Mouse (Mus musculus) heart, adult 18-20 months (tissue): ENCODE results near the gene Tmem198b. TPM values are rescaled to one million over a fixed set of nuclear protein-coding genes. Genes with fewer than 3 reads are reported as not detected.

ENCODE experiments used
- DNase-seq, 2 experiments: peaks; one replicate each; pipeline ENCODE4 v3.0.0; 2021 to 2022; ENCODE audit warnings: mixed read lengths in 1 of 2
- total RNA-seq, 2 experiments: library from RNA; stranded (reverse); gene quantifications; 2 replicates each; pipeline ENCODE4 v1.2.3; 2021

Gene Tmem198b
- total RNA-seq, 2 experiments from 2014 or later, result 4.6 to 5.6 TPM

- no peak for DNase-seq
Measured at GRCm38 (mm10) chr10:128801981-128802495, 2.1 kb downstream of the Tmem198b start.

- no peak for DNase-seq
Measured at GRCm38 (mm10) chr10:128798676-128799075, 5.5 kb downstream of the Tmem198b start.

- DNase-seq, result no peak
Measured at GRCm38 (mm10) chr10:128795581-128795980, 8.6 kb downstream of the Tmem198b start.

GRCm38 (mm10) chr10:128794391-128794790, 9.8 kb downstream of the Tmem198b start:
- no peak for DNase-seq

GRCm38 (mm10) chr10:128793258-128793657, 10.9 kb downstream of the Tmem198b start:
- no peak for DNase-seq

GRCm38 (mm10) chr10:128792041-128792440, 12.1 kb downstream of the Tmem198b start:
- DNase-seq, result no peak

GRCm38 (mm10) chr10:128790398-128791124, 13.6 kb downstream of the Tmem198b start, which contains the start of gene Mmp19:
Gene Mmp19 (plus strand): TSS chr10:128790910.
- peak; percentile 38 to 59 for DNase-seq

- DNase-seq, result no peak
Measured at GRCm38 (mm10) chr10:128780200-128780599, 24.0 kb downstream of the Tmem198b start.

- peak; percentile 92 to 95 for DNase-seq
Measured at GRCm38 (mm10) chr10:128779011-128779795, 25.0 kb downstream of the Tmem198b start.

GRCm38 (mm10) chr10:128778441-128778840, 25.7 kb downstream of the Tmem198b start:
- no peak for DNase-seq

- no peak for DNase-seq
Measured at GRCm38 (mm10) chr10:128773685-128774084, 30.5 kb downstream of the Tmem198b start.

- no peak for DNase-seq
Measured at GRCm38 (mm10) chr10:128772895-128773294, 31.3 kb downstream of the Tmem198b start.

Other genes starting within 250 kb of the Tmem198b start
- gene Pa2g4, start 238.4 kb downstream of the Tmem198b start, total RNA-seq, result 10 to 100 TPM; 43.1 to 46.0 TPM
- 1 to 10 TPM; 6.4 to 8.6 TPM for gene Erbb3, start 214.7 kb downstream of the Tmem198b start, total RNA-seq
- gene Rps26, start 177.6 kb downstream of the Tmem198b start, total RNA-seq, result 100 to 1,000 TPM; 257 to 282 TPM
- 1 to 10 TPM; 1.7 to 1.8 TPM for gene Ikzf4, start 158.4 kb downstream of the Tmem198b start, total RNA-seq
- 10 to 100 TPM; 22.3 to 28.2 TPM for gene Suox, start 130.3 kb downstream of the Tmem198b start, total RNA-seq
- 10 to 100 TPM; 76.5 to 84.4 TPM for gene Rab5b, start 108.1 kb downstream of the Tmem198b start, total RNA-seq
- gene Pmel, start 100.2 kb downstream of the Tmem198b start, total RNA-seq, result 1 to 10 TPM in 1 of 2 experiments, under 1 TPM in 1; 0.65 to 1.1 TPM
- 1 to 10 TPM; 8.2 to 9.1 TPM for gene Cdk2, start 99.3 kb downstream of the Tmem198b start, total RNA-seq
- gene Dgka, start 59.5 kb downstream of the Tmem198b start, total RNA-seq, result 10 to 100 TPM; 11.5 to 16.1 TPM
- gene Pym1, start 56.5 kb downstream of the Tmem198b start, total RNA-seq, result 10 to 100 TPM in 1 of 2 experiments, 1 to 10 TPM in 1; 10.0 to 10.1 TPM
- 1 to 10 TPM; 1.9 to 3.7 TPM for gene Mmp19, start 13.5 kb downstream of the Tmem198b start, total RNA-seq
- gene Dnajc14, start 308 bp downstream of the Tmem198b start, total RNA-seq, result 10 to 100 TPM; 34.0 to 35.3 TPM
- 10 to 100 TPM; 35.6 to 39.7 TPM for gene Sarnp, start 13.0 kb upstream of the Tmem198b start, total RNA-seq
- 1 to 10 TPM; 8.1 to 9.7 TPM for gene Ormdl2, start 17.3 kb upstream of the Tmem198b start, total RNA-seq
- 1 to 10 TPM; 2.3 to 2.6 TPM for gene Gdf11, start 87.3 kb upstream of the Tmem198b start, total RNA-seq
- gene Cd63, start 96.6 kb upstream of the Tmem198b start, total RNA-seq, result 100 to 1,000 TPM; 144 to 158 TPM
- 1 to 10 TPM; 4.3 to 4.7 TPM for gene Rdh5, start 118.5 kb upstream of the Tmem198b start, total RNA-seq
- 100 to 1,000 TPM; 194 to 199 TPM for gene Bloc1s1, start 119.7 kb upstream of the Tmem198b start, total RNA-seq
- gene Itga7, start 129.4 kb upstream of the Tmem198b start, total RNA-seq, result 100 to 1,000 TPM; 144 to 148 TPM
- gene Mettl7b, start 156.6 kb upstream of the Tmem198b start, total RNA-seq, result not detected
- not detected for gene Olfr9, start 185.1 kb upstream of the Tmem198b start, total RNA-seq
- not detected for gene Olfr763, start 206.4 kb upstream of the Tmem198b start, total RNA-seq
- gene Olfr764-ps1, start 235.5 kb upstream of the Tmem198b start, total RNA-seq, result not detected
- gene Olfr765, start 245.6 kb upstream of the Tmem198b start, total RNA-seq, result not detected